Mouse (Mus musculus) heart, adult 8-10 months (tissue): ENCODE data around the gene Ctnna2. TPM values are rescaled to one million over a fixed set of nuclear protein-coding genes. Genes with fewer than 3 reads are reported as not detected.

ENCODE experiments used
- DNase-seq: peaks from one replicate; pipeline ENCODE4 v3.0.0; 2022; ENCODE audit warnings: low spot score
- total RNA-seq, 4 experiments: library from RNA; stranded (reverse); gene quantifications; 2 replicates each; pipeline ENCODE4 v1.2.4; 2022

Ctnna2 gene
- total RNA-seq, 4 experiments from 2014 or later, result 0.06 to 0.19 TPM; not detected in 2

GRCm38 (mm10) chr6:77827526-77827925 lies 152.0 kb downstream of the Ctnna2 start:
- DNase-seq, result no peak

GRCm38 (mm10) chr6:77817116-77817515 lies 162.4 kb downstream of the Ctnna2 start:
- DNase-seq, result no peak

- no peak for DNase-seq
These were observed 168.5 kb downstream of the Ctnna2 start for GRCm38 (mm10) chr6:77811041-77811440.

DNA sequence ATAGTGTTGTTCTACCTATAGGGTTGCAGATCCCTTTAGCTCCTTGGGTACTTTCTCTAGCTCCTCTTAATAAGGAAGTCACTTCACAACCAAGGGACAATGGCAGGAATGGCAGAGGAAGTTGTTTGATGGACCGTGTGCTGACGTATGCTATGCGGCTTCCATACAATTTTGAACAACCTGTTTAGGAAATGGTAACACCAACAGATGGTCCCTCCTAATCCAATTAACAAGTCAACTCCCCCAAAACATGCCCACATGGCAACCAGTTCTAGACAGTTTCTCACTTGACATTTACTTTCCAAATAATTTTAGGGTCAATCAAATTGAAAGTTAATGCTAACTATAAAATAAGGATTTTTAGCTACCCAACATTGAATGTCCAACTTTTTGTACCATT lies 176.9 kb downstream of the Ctnna2 start:
- DNase-seq, result no peak

DNA sequence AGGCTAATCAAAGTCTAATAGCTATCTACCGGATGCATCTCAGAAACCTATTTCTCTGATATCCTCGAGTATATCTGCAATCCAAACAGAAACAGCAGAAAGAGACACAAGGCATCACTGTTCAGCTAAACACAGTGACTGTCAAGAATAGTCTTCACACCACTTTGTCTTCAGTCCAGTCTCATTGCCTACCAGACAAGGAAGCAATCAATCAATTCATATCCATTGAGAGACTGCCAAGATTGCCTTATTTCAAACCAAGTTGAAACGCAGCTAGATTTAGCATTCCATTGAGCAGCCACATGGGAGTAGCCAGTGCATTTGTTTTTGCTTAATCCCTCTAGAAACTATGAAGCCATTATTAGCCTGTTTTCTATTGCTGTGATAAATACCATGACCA lies 196.2 kb downstream of the Ctnna2 start:
- DNase-seq, result no peak

DNA sequence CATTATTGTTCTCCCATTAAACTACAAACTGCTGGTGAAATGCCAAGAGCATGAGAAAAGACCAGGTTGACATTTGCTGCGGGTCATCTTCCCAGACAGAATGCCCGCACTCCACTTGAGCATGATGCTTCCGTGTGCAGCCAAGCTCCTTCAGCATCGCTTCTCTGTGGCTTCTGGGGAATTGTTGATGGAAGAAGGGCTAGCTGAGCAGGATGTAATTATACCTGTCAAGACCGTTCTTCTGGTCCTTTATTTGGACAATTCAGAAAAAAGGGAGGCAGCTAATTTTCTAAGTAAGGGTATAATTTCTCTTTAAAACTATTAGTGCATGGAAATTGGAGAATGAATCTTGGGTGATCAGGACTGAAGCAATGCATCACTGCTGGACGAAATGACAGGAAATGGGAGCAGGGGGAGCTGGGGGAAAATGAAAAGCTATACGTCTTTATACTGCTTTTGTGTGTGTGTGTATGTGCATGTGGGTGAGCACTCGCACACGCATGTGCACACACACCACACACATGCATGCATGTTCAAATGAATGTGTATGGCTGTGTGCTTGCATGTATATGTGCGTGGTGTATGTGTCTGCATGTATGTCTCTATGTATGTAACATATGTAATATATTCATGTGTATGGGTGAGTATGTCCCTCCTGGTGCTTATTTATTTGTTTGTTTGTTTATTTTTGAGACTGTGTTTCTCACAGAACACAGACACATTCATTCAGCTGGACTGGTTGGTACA lies 211.0 kb downstream of the Ctnna2 start:
- DNase-seq, result no peak

GRCm38 (mm10) chr6:77758164-77758563 lies 221.3 kb downstream of the Ctnna2 start:
- DNase-seq, result no peak

- DNase-seq, result no peak
These were observed 234.1 kb downstream of the Ctnna2 start for GRCm38 (mm10) chr6:77745426-77745825.

DNA sequence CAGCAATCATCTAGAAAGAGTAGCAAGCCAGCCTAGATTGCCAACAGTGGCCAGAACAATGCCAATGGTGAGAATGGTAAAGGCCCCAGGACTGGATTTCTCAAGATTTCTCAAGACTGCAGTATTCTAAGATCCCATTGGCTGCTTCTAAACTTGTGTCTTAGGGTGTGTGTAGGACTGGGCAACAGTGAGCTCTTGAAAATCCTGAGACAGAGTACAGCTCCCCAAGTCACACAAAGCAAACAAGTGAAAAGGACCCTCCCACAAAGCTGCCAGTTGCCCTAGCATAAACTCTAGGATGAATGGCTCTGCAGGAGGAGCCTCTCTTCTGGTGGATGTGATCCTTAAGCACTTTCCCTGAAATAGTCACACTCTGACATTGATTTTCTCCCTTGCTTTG lies 235.8 kb downstream of the Ctnna2 start:
- DNase-seq, result no peak

GRCm38 (mm10) chr6:77742988-77743387 lies 236.5 kb downstream of the Ctnna2 start:
- DNase-seq, result no peak

- DNase-seq, result no peak
These were observed 240.9 kb downstream of the Ctnna2 start for GRCm38 (mm10) chr6:77738640-77739039.

- DNase-seq, result no peak
These were observed 254.6 kb downstream of the Ctnna2 start for GRCm38 (mm10) chr6:77724952-77725299.

GRCm38 (mm10) chr6:77724042-77724951 lies 255.2 kb downstream of the Ctnna2 start:
- no peak for DNase-seq

DNA sequence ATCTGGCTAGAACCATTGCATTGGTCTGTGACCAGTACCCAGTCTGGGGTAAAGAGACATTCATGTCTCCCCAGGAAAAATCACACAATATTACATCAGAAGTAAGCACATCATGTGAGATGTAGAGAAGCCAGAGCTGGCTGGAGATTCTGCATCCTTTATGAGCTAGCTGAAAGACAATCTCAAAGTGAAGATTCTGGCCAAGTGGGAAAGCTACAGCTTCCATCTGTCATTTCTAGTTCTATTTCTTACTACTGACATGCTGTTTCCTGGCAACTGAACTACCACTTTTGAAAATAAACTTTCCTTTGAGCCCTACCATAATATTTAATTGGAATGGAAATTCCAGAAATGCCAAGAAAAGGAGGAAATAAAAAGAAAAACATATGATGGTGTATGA lies 285.4 kb downstream of the Ctnna2 start:
- no peak for DNase-seq

GRCm38 (mm10) chr6:77687173-77687572 lies 292.3 kb downstream of the Ctnna2 start:
- no peak for DNase-seq

GRCm38 (mm10) chr6:77650127-77650526 lies 329.4 kb downstream of the Ctnna2 start:
- no peak for DNase-seq

DNA sequence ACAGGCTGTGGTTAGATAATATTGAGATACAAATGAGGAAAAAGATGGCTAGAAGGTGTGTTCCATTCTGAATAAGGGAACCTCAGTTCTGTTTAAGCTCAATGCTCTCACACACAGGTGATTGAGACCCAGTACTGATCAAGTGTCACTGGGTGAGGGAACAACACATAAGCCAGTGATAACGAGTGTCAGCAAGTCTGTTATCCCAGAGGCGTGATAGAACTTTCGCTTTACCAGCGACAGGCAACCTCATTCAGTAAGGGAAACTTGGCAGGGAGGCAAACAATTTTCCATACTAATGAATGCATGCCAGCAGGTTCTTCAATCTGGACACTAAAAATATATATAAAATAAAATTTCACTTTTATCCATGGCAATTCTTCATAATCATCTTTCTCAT lies 334.9 kb downstream of the Ctnna2 start:
- no peak for DNase-seq

DNA sequence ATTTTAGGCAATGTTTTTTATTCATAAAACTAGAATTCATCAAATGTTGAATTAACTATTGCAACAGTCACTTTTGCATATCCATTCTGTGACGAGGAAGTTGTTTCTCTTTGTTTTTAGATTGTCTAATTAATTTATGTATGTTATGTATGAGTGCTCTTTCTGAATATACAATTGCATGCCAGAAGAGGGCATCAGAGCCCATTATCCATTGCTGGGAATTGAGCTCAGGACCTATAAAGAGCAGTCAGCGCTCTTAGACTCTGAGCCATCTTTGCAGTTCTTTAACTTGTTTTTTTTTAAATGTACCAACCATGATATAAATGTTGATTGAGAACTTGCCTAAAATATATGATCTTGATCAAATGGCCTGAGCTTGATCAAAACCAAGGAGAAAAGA lies 340.7 kb downstream of the Ctnna2 start:
- no peak for DNase-seq

GRCm38 (mm10) chr6:77633997-77634396 lies 345.5 kb downstream of the Ctnna2 start:
- DNase-seq, result no peak

DNA sequence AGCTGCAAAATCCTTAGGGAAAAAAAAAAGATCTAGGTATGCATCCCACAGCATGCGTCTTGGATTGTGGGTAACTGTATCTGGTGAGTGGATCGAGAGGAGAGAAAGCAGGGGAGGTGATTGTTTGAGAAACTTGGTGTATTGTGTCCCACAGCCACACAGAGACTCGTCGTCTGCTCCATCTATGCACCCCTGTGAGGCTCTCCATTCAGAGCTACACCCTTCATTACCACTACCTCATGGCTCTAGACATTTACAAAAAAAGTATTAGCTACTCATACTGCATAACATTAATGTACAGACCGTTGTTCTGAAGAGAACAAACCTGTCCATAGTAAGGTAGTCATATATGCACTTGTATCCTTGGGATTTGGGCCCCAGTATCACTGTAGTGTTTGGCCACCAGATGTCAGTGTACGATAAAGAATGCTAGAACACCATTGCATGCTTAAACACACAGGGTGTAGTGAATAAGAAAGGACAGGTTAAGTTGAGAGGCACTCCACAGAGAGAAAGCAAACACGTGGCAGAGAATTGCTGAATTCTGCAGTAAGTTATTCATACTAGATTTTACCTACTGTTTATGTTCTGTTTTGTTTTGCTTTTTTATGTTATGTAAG lies 350.8 kb downstream of the Ctnna2 start:
- DNase-seq, result no peak

GRCm38 (mm10) chr6:77604642-77605392 lies 374.7 kb downstream of the Ctnna2 start:
- no peak for DNase-seq

DNA sequence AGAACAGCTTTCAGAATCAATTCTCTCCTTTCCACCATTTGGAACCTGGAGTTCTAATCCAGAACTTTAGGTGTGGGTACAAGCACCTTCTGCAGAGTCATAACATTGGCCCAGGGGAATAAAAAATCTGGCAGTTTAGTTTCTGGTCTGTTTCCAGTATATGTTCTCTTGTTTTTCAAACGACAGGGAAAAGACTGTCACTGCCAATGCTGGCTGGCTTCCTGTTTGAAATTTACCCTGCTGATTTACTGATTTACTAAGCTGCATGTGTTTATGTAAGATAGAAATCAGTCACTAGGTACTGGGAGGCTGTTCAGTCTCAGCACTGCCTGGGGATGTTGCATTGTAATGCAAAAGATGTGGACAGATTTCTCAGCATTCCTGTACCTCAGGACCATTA lies 375.6 kb downstream of the Ctnna2 start:
- DNase-seq, result no peak
